Mouse (Mus musculus) ES-Bruce4 (cell line): ENCODE data around the gene Adk. TPM values are rescaled to one million over a fixed set of nuclear protein-coding genes. Genes with fewer than 3 reads are reported as not detected.
A peak's percentile ranks its signal among the peaks of the same experiment; 100 is the strongest.

Experiments
- H3K27ac ChIP-seq: 2 replicates; pipeline ENCODE4 v1.5.1; 2012; ENCODE audit warnings: low read length, inconsistent platforms; ENCODE audit not compliant: insufficient read depth
- H3K27me3 ChIP-seq: 2 replicates; pipeline ENCODE4 v1.6.1; 2012; ENCODE audit warnings: mild to moderate bottlenecking, low read length, inconsistent platforms; ENCODE audit not compliant: control insufficient read depth, poor library complexity, insufficient read depth, severe bottlenecking
- H3K36me3 ChIP-seq: 2 replicates; pipeline ENCODE4 v1.6.1; 2012; ENCODE audit warnings: inconsistent platforms, mild to moderate bottlenecking, low read length, moderate library complexity; ENCODE audit not compliant: control insufficient read depth, poor library complexity, insufficient read depth, severe bottlenecking
- H3K4me1 ChIP-seq: one replicate; pipeline ENCODE4 v1.8.1; 2011; ENCODE audit warnings: low read length; ENCODE audit not compliant: control insufficient read depth, insufficient read depth
- H3K4me3 ChIP-seq: 2 replicates; pipeline ENCODE4 v1.5.1; 2011; ENCODE audit warnings: low read depth, mild to moderate bottlenecking, low read length
- H3K9ac ChIP-seq: 2 replicates; pipeline ENCODE4 v1.6.1; 2012; ENCODE audit warnings: low read depth, mild to moderate bottlenecking, inconsistent platforms; ENCODE audit not compliant: poor library complexity, severe bottlenecking
- H3K9me3 ChIP-seq: replicated peaks from 2 replicates; pipeline ENCODE4 v1.6.1; 2012; ENCODE audit warnings: mild to moderate bottlenecking, low read length, inconsistent platforms; ENCODE audit not compliant: control insufficient read depth, poor library complexity, insufficient read depth, severe bottlenecking
- CTCF ChIP-seq: IDR thresholded peaks from one replicate; pipeline ENCODE4 v1.8.1; 2011; ENCODE audit warnings: low read depth, low read length
- EP300 ChIP-seq: IDR thresholded peaks from 2 replicates; pipeline ENCODE4 v1.6.1; 2011; ENCODE audit warnings: low read depth, low read length; ENCODE audit not compliant: insufficient read depth
- POLR2A ChIP-seq: IDR thresholded peaks from one replicate; pipeline ENCODE4 v1.8.1; 2011; ENCODE audit warnings: low read length; ENCODE audit not compliant: insufficient read depth
- polyA plus RNA-seq: library from polyadenylated mRNA; stranded (reverse); fragments of >200 nt; gene quantifications from 2 replicates; pipeline ENCODE4 v1.2.4, GENCODE M21; 2011; ENCODE audit warnings: low read depth; ENCODE audit not compliant: missing spikeins, insufficient read depth, insufficient read length

Adk gene
- polyA plus RNA-seq, 1 experiment = 110 TPM

DNA sequence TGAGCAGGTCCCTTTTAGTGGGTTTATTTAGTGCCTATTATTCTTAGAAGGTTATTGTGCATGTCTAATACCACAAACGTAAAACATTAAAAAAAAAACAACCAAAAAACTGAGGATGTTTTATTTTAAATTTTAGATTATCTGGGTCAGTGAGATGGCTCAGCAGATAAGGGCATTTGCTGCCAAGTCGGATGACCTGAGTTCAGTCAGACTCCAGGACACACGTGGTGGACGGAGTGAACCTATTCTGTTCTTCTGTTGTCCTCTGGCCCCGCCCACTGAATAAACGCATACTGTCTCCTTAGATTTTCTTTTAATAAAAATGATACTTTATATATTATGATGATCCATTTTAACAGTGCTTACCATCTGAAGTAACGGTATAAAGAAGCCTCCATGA lies 1.2 kb downstream of the Adk start:
- no peak overlapping the region for H3K27ac ChIP-seq
- peak overlapping the region; percentile 60 for H3K9ac ChIP-seq
- H3K27me3 ChIP-seq = no peaks in the 10 kb centered on the region
- 0 out of 2 replicates have a peak overlapping the region, but pooled peaks have one; percentile 28 for H3K4me3 ChIP-seq
- peaks cover 2% of the 10 kb centered on the region; the same call in 1 of the 2 replicates for H3K36me3 ChIP-seq
- no peaks in the 10 kb centered on the region for H3K9me3 ChIP-seq
- TF ChIP-seq EP300 (no peak), CTCF (no peak), POLR2A (no peak)
- no peaks in the 10 kb centered on the region for H3K4me1 ChIP-seq

GRCm38 (mm10) chr14:21058972-21059371 lies 6.6 kb downstream of the Adk start:
- H3K4me1 ChIP-seq = no peaks in the 10 kb centered on the region
- H3K27me3 ChIP-seq = no peaks in the 10 kb centered on the region
- TF ChIP-seq EP300 (no peak), POLR2A (no peak), CTCF (no peak)
- no peak overlapping the region for H3K27ac ChIP-seq
- H3K9me3 ChIP-seq = no peaks in the 10 kb centered on the region
- H3K9ac ChIP-seq = no peak overlapping the region
- H3K36me3 ChIP-seq = peaks cover 2% of the 10 kb centered on the region; the same call in 1 of the 2 replicates
- H3K4me3 ChIP-seq = no peak overlapping the region

GRCm38 (mm10) chr14:21062766-21063513 lies 10.6 kb downstream of the Adk start:
- H3K9me3 ChIP-seq = no peaks in the 10 kb centered on the region
- no peak for TF ChIP-seq EP300
- TF ChIP-seq CTCF = no peak
- no peak for TF ChIP-seq POLR2A
- H3K4me3 ChIP-seq = no peak overlapping the region
- H3K27ac ChIP-seq = no peak overlapping the region
- H3K36me3 ChIP-seq = no peaks in the 10 kb centered on the region; the same call in 1 of the 2 replicates
- peaks cover 3% of the 10 kb centered on the region for H3K4me1 ChIP-seq
- no peaks in the 10 kb centered on the region for H3K27me3 ChIP-seq
- H3K9ac ChIP-seq = no peak overlapping the region

DNA sequence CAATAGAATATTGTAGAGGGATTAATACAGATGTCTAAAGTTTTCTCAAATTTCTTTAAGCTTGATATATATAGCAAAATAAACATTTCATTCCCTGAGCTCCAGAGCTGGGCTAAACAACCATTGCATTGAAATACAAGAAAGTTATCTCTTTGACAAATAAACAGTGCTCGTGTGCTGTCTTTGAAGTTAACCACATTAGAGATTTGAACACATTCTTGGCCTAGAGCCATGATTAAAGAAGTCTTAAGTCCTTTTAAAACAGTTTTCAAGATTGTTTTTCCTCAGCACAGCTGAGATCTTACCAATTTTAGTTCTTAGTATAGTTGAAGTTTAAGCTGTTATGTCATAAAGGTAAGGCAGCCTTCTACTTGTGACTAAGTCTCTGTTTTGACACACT lies 11.9 kb downstream of the Adk start:
- no peak for TF ChIP-seq CTCF
- TF ChIP-seq EP300 = no peak
- TF ChIP-seq POLR2A = no peak
- Histone ChIP-seq H3K27me3 (no peaks in the 10 kb centered on the region), H3K9me3 (no peaks in the 10 kb centered on the region), H3K4me3 (no peak overlapping the region), H3K4me1 (peaks cover 3% of the 10 kb centered on the region), H3K27ac (no peak overlapping the region), H3K36me3 (no peaks in the 10 kb centered on the region; the same call in 1 of the 2 replicates), H3K9ac (no peak overlapping the region)

GRCm38 (mm10) chr14:21065490-21066162 lies 13.3 kb downstream of the Adk start:
- H3K4me3 ChIP-seq = no peak overlapping the region
- H3K9me3 ChIP-seq = no peaks in the 10 kb centered on the region
- TF ChIP-seq EP300 (no peak), POLR2A (no peak)
- H3K4me1 ChIP-seq = peaks cover 3% of the 10 kb centered on the region
- H3K9ac ChIP-seq = no peak overlapping the region
- H3K27ac ChIP-seq = no peak overlapping the region
- no peaks in the 10 kb centered on the region; the same call in 1 of the 2 replicates for H3K36me3 ChIP-seq
- no peaks in the 10 kb centered on the region for H3K27me3 ChIP-seq

DNA sequence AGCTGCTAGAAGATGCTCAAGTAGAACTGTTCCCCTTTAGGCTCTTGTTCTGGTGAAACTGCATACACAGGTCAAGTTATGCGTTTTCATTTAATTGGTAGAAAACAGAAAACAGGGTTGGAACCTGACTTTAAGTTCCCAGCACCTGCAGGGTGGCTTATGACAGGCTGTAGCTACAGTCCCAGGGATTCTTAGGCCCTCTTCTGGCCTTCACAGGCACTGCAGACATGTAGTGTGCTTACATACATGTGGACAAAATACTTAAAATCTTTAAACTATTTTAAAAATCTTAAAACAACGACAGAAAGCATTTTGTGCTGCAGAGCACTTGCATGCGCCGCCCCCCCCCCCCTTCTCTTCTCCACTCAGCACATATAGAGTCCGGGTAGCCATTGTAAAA lies 17.2 kb downstream of the Adk start:
- Histone ChIP-seq H3K36me3 (no peaks in the 10 kb centered on the region), H3K27ac (no peak overlapping the region), H3K27me3 (no peaks in the 10 kb centered on the region), H3K9me3 (no peaks in the 10 kb centered on the region), H3K9ac (no peak overlapping the region), H3K4me1 (peaks cover 3% of the 10 kb centered on the region), H3K4me3 (no peak overlapping the region)
- TF ChIP-seq EP300 (no peak), CTCF (peak; percentile 31)
